Mouse (Mus musculus) E14TG2a.4 (cell line): ENCODE measurements around the gene Gm47995.
"Not testable (repeated sequence)": the region's sequence is repeated elsewhere in the genome, so short reads cannot be mapped to it uniquely, and the experiment has no call there.

Source experiments
- H3K27me3 ChIP-seq: 2 replicates; pipeline ENCODE4 v1.6.1; 2014; ENCODE audit warnings: low read length, control low read depth; ENCODE audit not compliant: insufficient read depth
- H3K36me3 ChIP-seq: 2 replicates; pipeline ENCODE4 v1.6.1; 2014; ENCODE audit warnings: low read length, control low read depth; ENCODE audit not compliant: insufficient read depth
- H3K4me1 ChIP-seq: replicated peaks from 2 replicates; pipeline ENCODE4 v1.6.1; 2014; ENCODE audit warnings: low read depth, low read length, control low read depth
- H3K4me3 ChIP-seq: replicated peaks from 2 replicates; pipeline ENCODE4 v1.5.1; 2014; ENCODE audit warnings: mild to moderate bottlenecking, low read length
- H3K9me3 ChIP-seq: 2 replicates; pipeline ENCODE4 v1.6.1; 2014; ENCODE audit warnings: low read length, control low read depth
- CTCF ChIP-seq: conservative IDR thresholded peaks from 2 replicates; pipeline ENCODE4 v1.5.1; 2014; ENCODE audit warnings: low read length
- NANOG ChIP-seq: IDR thresholded peaks from 2 replicates; pipeline ENCODE4 v1.6.1; 2014; ENCODE audit warnings: borderline replicate concordance, low read length, mixed read lengths
- POU5F1 ChIP-seq: IDR thresholded peaks from 2 replicates; pipeline ENCODE4 v1.6.1; 2014; ENCODE audit warnings: low read length, borderline replicate concordance

The Gm47995 gene

GRCm38 (mm10) chr1:151198120-151198519 lies at the start of gene Gm47995:
Gene Gm47995 (plus strand): TSS chr1:151198448.
- H3K27me3 ChIP-seq, H3K4me3 ChIP-seq, H3K9me3 ChIP-seq, H3K36me3 ChIP-seq, H3K4me1 ChIP-seq: not testable (repeated sequence)

- no peaks in the 10 kb centered on the region for H3K4me1 ChIP-seq
- H3K4me3 ChIP-seq: no peak overlapping the region
- no peaks in the 10 kb centered on the region for H3K36me3 ChIP-seq
- TF ChIP-seq POU5F1: no peak
- TF ChIP-seq NANOG: no peak
- no peak for TF ChIP-seq CTCF
- no peaks in the 10 kb centered on the region for H3K27me3 ChIP-seq
- H3K9me3 ChIP-seq: no peaks in the 10 kb centered on the region
Measured at GRCm38 (mm10) chr1:151150211-151150610, 48.0 kb upstream of the Gm47995 start.

- Histone ChIP-seq H3K36me3 (no peaks in the 10 kb centered on the region), H3K9me3 (no peaks in the 10 kb centered on the region), H3K4me1 (no peaks in the 10 kb centered on the region), H3K27me3 (no peaks in the 10 kb centered on the region), H3K4me3 (no peak overlapping the region)
- TF ChIP-seq NANOG (no peak), CTCF (no peak), POU5F1 (no peak)
Measured at GRCm38 (mm10) chr1:151151089-151151488, 47.2 kb upstream of the Gm47995 start.

GRCm38 (mm10) chr1:151153056-151153652 lies 45.1 kb upstream of the Gm47995 start:
- no peaks in the 10 kb centered on the region for H3K36me3 ChIP-seq
- no peak overlapping the region for H3K4me3 ChIP-seq
- TF ChIP-seq POU5F1 (no peak), CTCF (no peak), NANOG (no peak)
- no peaks in the 10 kb centered on the region for H3K4me1 ChIP-seq
- H3K9me3 ChIP-seq: no peaks in the 10 kb centered on the region
- no peaks in the 10 kb centered on the region for H3K27me3 ChIP-seq

GRCm38 (mm10) chr1:151154131-151154530 lies 44.1 kb upstream of the Gm47995 start:
- not testable (repeated sequence) for H3K36me3 ChIP-seq, H3K27me3 ChIP-seq, H3K4me3 ChIP-seq, H3K9me3 ChIP-seq, H3K4me1 ChIP-seq

GRCm38 (mm10) chr1:151156129-151156528 lies 42.1 kb upstream of the Gm47995 start:
- Histone ChIP-seq H3K4me3 (no peak overlapping the region), H3K9me3 (no peaks in the 10 kb centered on the region), H3K36me3 (no peaks in the 10 kb centered on the region), H3K4me1 (no peaks in the 10 kb centered on the region), H3K27me3 (no peaks in the 10 kb centered on the region)
- TF ChIP-seq NANOG: no peak
- no peak for TF ChIP-seq POU5F1
- TF ChIP-seq CTCF: no peak

GRCm38 (mm10) chr1:151156777-151157632 lies 41.2 kb upstream of the Gm47995 start:
- no peaks in the 10 kb centered on the region for H3K4me1 ChIP-seq
- no peaks in the 10 kb centered on the region for H3K27me3 ChIP-seq
- no peaks in the 10 kb centered on the region for H3K36me3 ChIP-seq
- H3K9me3 ChIP-seq: no peaks in the 10 kb centered on the region
- TF ChIP-seq NANOG: no peak
- no peak for TF ChIP-seq POU5F1
- no peak for TF ChIP-seq CTCF
- H3K4me3 ChIP-seq: no peak overlapping the region

- no peaks in the 10 kb centered on the region for H3K9me3 ChIP-seq
- no peaks in the 10 kb centered on the region for H3K4me1 ChIP-seq
- no peak for TF ChIP-seq CTCF
- no peak for TF ChIP-seq NANOG
- no peak for TF ChIP-seq POU5F1
- H3K27me3 ChIP-seq: no peaks in the 10 kb centered on the region
- H3K4me3 ChIP-seq: no peak overlapping the region
- no peaks in the 10 kb centered on the region for H3K36me3 ChIP-seq
Measured at GRCm38 (mm10) chr1:151157963-151158856, 40.0 kb upstream of the Gm47995 start.
